Mouse (Mus musculus) lung, adult 10 weeks (tissue): ENCODE results near the gene Cog8. TPM values are rescaled to one million over a fixed set of nuclear protein-coding genes. Genes with fewer than 3 reads are reported as not detected.

ENCODE experiments used
- polyA plus RNA-seq: library from polyadenylated mRNA; stranded (reverse); fragments of 350-450 nt; fragmentation: Illumina TruSeq; extraction: RNeasy Lipid Tissue Mini Kit (QIAGEN cat#74804); gene quantifications from one replicate; pipeline ENCODE4 v1.2.3, GENCODE M21; 2014; ENCODE audit warnings: low read depth, low replicate concordance; ENCODE audit not compliant: insufficient read depth

The Cog8 gene
- 16.0 TPM for polyA plus RNA-seq

DNA sequence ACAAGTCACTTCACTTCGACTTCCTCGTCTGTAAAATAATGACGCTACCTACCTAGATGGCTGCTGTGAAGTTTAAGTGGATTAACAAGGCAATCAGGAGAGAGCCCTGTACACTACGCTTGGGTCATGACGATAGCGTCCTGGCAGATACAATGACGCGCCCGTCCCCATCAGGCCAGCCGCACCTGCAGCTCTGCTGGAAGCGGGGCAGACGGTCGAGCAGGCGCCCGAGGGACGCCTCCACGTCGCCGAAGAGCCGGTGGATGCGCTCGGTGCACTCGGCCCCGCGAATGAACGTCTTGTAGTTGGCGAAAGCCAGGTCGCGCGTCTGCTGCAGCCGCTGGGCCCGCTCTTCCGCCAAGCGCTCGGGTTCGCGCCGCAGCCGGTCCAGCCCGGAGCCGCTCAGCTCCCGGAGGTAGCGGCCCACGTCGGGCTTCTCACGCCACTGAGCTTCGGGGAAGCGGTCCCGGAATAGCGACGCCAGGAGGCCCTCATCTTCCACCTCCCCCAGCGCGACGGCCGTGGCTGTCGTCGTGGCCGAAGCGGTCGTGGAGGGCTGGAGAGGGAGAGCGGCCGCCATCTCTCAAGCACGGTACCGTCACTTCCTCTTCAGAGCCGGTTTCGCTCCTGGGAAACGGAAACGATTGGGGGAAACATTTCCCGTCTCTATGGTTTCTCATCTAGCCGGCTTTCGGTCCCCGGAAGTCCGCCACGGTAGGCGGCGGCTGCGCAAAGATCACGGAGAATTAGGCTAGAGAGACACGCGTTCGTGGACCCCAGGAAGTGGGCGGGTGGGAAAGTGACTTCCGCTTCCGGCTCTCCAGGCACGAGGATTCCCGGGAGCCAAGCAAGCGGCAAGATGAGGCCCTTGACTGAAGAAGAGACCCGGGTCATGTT lies at the start of gene Cog8, which contains the start of gene Nip7:
Gene Cog8, minus strand, starts transcription at position 614 of the 897 bp plus-strand sequence.
Gene Nip7, plus strand, starts transcription at position 802 of the 897 bp plus-strand sequence.

GRCm38 (mm10) chr8:107096366-107097036 lies 40.0 kb upstream of the Cog8 start, which contains the start of gene Terf2:
Gene Terf2, minus strand, starts transcription at chr8:107096547.

GRCm38 (mm10) chr8:107065511-107066496 lies 9.3 kb upstream of the Cog8 start, which contains the start of gene Tmed6:
Gene Tmed6, minus strand, starts transcription at chr8:107065644.

DNA sequence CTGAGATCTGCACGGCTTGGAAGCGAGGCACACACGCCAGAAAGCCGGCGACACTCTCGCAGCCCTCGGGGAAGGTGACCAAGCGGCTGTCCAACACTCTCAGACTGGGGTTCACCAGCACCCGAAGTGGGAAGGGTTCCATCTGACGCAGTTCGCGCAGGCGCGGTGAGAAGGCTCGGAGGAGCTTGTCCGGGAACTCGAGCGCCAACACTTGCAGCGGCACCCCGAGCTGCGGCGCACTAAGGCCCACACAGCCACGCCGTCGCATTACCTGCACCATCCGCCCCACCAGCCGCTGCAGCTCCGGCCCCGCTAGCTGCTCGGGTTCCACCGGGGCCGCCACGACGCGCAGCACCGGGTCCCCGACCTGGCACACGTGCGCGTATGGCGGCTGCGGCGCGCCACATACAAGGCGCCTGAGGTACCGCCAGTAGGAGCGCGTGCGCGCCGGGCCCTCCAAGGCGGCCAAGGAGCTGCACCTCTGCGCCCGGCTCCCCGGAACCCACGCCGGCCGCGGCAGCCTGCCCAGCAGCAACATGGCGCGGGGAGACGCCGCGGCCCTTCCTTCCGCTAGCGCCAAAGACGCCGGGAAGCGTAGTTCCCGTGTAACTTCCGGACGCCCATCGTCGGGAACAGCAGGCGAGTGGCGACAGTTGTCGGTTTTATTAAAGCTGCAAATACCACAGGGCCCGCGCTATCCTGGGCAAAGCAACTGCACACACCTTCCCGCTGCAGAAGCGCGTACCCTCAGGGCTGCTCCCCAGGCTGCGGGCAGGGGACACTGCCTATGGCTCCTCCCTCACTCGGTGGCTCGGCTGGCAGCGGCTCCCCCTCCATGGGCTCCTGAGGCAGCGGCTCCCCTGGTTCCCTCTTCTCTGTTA lies 8.2 kb downstream of the Cog8 start, which contains the start of gene Pdf:
Gene Pdf, minus strand, starts transcription at position 554 of the 881 bp plus-strand sequence.

GRCm38 (mm10) chr8:107030650-107031576 lies 25.6 kb downstream of the Cog8 start, which contains the start of gene Vps4a:
Gene Vps4a, plus strand, starts transcription at chr8:107031222.

Other genes starting within 250 kb of the Cog8 start
- 0.24 TPM for gene Has3, start 186.4 kb downstream of the Cog8 start, polyA plus RNA-seq
- gene Utp4, start 163.1 kb downstream of the Cog8 start, polyA plus RNA-seq: 11.0 TPM
- gene Sntb2, start 120.9 kb downstream of the Cog8 start, polyA plus RNA-seq: 3.7 TPM
- gene Vps4a, start 25.5 kb downstream of the Cog8 start, polyA plus RNA-seq: 40.1 TPM
- 20.9 TPM for gene Pdf, start 8.1 kb downstream of the Cog8 start, polyA plus RNA-seq
- 34.0 TPM for gene Nip7, start 188 bp upstream of the Cog8 start, polyA plus RNA-seq
- gene Tmed6, start 9.0 kb upstream of the Cog8 start, polyA plus RNA-seq: 1.3 TPM
- gene Terf2, start 39.9 kb upstream of the Cog8 start, polyA plus RNA-seq: 11.8 TPM
- 64.0 TPM for gene Cyb5b, start 94.0 kb upstream of the Cog8 start, polyA plus RNA-seq
- 10.7 TPM for gene Nfat5, start 236.8 kb upstream of the Cog8 start, polyA plus RNA-seq